Mouse (Mus musculus): ENCODE results near the gene Sema4b. TPM values are rescaled to one million over a fixed set of nuclear protein-coding genes. Genes with fewer than 3 reads are reported as not detected.

The Sema4b gene
- total RNA-seq, 1 experiment from 2014 or later, result 9.2 TPM

DNA sequence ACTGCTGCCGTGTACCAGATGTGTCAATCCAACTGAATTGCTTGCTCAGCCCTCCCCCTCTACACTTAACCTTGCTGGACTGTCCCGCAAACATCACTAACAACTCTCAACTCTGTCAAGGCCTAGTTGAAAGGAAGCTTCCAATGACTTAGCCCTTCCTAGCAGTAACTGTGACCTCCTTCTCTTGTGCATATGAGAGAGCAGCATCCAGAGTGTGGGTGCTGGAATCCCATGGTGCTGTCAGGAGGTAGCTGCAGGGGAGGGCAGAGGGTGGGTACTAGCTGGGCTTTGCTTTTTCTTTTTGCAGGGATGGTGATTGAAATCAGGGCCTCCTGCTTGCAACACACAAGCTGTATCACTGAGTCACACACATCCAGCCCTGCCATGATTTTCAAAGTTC is 86.8 kb downstream of the Sema4b start:
- ATAC-seq (replicated peaks in 1 of 2; ENCODE audit: insufficient read depth in 1 of 2, low FRiP score in 2 of 2, low TSS enrichment in 1 of 2, low read depth in 1 of 2, poor library complexity in 2 of 2, severe bottlenecking in 2 of 2), result no peak

Other genes with a start within 250 kb of the Sema4b start
- 18.9 and 19.7 TPM in 2 replicates for gene Zfp710, start 162.0 kb upstream of the Sema4b start, total RNA-seq (2017)
- gene Idh2, start 71.4 kb upstream of the Sema4b start, total RNA-seq (2017), result 180 and 242 TPM in 2 replicates
- 28.0 and 29.3 TPM in 2 replicates for gene Cib1, start 46.0 kb downstream of the Sema4b start, total RNA-seq (2017)
- gene Gdpgp1, start 46.0 kb downstream of the Sema4b start, total RNA-seq (2017), result 3.0 and 3.1 TPM in 2 replicates
- gene Ttll13, start 59.5 kb downstream of the Sema4b start, total RNA-seq (2017), result 0.81 TPM in 1 of 2 replicates, not detected in the other
- gene Ngrn, start 74.4 kb downstream of the Sema4b start, total RNA-seq (2017), result 30.3 and 36.3 TPM in 2 replicates
- 27.2 and 36.7 TPM in 2 replicates for gene Vps33b, start 82.8 kb downstream of the Sema4b start, total RNA-seq (2017)
- 145 and 166 TPM in 2 replicates for gene Prc1, start 107.6 kb downstream of the Sema4b start, total RNA-seq (2017)
- 11.0 and 23.2 TPM in 2 replicates for gene Rccd1, start 137.6 kb downstream of the Sema4b start, total RNA-seq (2017)
- 14.4 and 24.5 TPM in 2 replicates for gene Unc45a, start 154.2 kb downstream of the Sema4b start, total RNA-seq (2017)
- 23.5 and 29.5 TPM in 2 replicates for gene Hddc3, start 156.3 kb downstream of the Sema4b start, total RNA-seq (2017)
- gene Man2a2, start 184.5 kb downstream of the Sema4b start, total RNA-seq (2017), result 61.0 and 65.0 TPM in 2 replicates
- gene Fes, start 201.1 kb downstream of the Sema4b start, total RNA-seq (2017), result 52.5 and 84.0 TPM in 2 replicates
- 11.7 and 14.1 TPM in 2 replicates for gene Furin, start 218.6 kb downstream of the Sema4b start, total RNA-seq (2017)